Mouse (Mus musculus): ENCODE data around the gene Rbks. TPM values are rescaled to one million over a fixed set of nuclear protein-coding genes. Genes with fewer than 3 reads are reported as not detected.

Rbks gene
- polyA plus RNA-seq (2012; rRNA removed), result 8.1 TPM in 2 replicates

DNA sequence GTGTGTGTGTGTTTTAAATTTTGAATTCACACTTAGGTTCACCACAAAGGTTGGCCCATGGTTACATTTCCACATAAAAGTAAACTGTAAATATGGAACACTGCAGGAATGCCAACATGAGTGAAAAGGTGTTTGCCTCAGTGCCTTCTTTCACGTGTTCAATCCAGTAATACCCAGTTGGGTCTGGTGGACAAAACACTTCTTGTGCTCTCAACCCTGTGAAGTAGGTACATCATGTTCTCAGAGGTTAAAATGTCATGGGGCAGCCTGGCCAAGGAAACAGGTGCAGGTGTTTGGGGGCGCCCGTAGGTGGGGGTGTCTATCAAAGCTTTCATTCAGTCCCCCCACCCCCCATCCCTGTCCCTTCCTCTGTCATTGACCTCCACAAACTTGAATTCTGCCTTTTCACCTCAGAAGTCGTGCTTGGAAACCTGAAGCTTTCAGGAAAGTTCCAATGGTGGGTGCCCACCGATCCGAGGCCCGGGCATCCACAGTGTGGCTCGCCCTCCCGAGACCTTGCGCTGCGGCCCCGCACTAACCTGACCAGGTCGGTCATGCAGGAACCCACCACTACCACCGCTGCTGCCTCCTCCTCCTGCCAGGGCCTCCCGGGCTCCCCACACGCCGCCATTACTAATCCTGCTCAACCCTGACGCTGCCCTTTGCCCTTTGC is at the start of gene Rbks:
Gene Rbks, minus strand, starts transcription at position 657 of the 673 bp plus-strand sequence.
- no peak for TF ChIP-seq CTCF (IDR thresholded peaks at IDR 0.05; ENCODE audit: borderline replicate concordance, control insufficient read depth, extremely low read depth, insufficient read depth, low read length, poor library complexity)
- no peak for TF ChIP-seq POLR2A (IDR thresholded peaks at IDR 0.05; ENCODE audit: control insufficient read depth, extremely low read depth, insufficient read depth, low read length, poor library complexity)
- peak within 1 kb of the TSS; percentile 65 for H3K4me3 ChIP-seq (ENCODE audit: control insufficient read depth, insufficient read depth, low read length)
- WGBS, result 5% methylated on average over 18 of the region's 18 CpGs
- no peak for DNase-seq
- no peaks in the 10 kb centered on the region for H3K27me3 ChIP-seq (ENCODE audit: control insufficient read depth, insufficient read depth, low read length)
- peaks cover 4% of the 10 kb centered on the region for H3K4me1 ChIP-seq (replicated peaks; ENCODE audit: control insufficient read depth, insufficient read depth, low read length)
- no peaks in the 10 kb centered on the region for H3K36me3 ChIP-seq (ENCODE audit: control insufficient read depth, insufficient read depth, low read length)
- H3K27ac ChIP-seq (ENCODE audit: control insufficient read depth, insufficient read depth, low read length), result peak within 1 kb of the TSS; percentile 89

DNA sequence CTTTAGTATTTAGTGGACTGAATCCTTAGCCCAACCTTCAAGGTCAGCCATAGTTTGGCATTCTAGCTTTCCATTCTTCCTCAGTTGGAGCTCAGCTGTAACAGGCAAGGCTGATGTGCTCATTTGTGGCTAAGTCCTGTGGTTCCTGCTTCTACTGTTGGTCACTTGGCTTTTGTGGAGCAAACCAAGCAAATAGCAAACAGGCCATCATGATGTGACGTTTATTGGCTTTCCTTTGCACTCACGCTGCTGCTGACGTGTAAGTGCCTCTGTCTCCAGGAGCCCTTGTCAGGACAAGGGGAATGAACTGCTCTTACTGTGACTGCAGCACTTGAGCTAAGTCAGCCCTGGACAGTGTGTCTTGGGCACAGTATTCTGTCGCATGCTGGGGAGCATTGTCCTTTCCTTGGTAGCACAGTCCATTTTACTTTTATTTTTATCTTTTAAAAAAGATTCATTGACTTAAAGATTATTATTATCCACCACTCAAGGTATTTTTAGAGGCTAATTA is 45.1 kb upstream of the Rbks start:
- H3K27me3 ChIP-seq (ENCODE audit: control insufficient read depth, insufficient read depth, low read length), result no peaks in the 10 kb centered on the region
- 92% methylated on average over 4 of the region's 4 CpGs for WGBS
- TF ChIP-seq POLR2A (IDR thresholded peaks at IDR 0.05; ENCODE audit: control insufficient read depth, extremely low read depth, insufficient read depth, low read length, poor library complexity) (no peak), CTCF (IDR thresholded peaks at IDR 0.05; ENCODE audit: borderline replicate concordance, control insufficient read depth, extremely low read depth, insufficient read depth, low read length, poor library complexity) (no peak)
- no peak overlapping the region for H3K4me3 ChIP-seq (ENCODE audit: control insufficient read depth, insufficient read depth, low read length)
- no peaks in the 10 kb centered on the region for H3K36me3 ChIP-seq (ENCODE audit: control insufficient read depth, insufficient read depth, low read length)
- no peak overlapping the region for H3K27ac ChIP-seq (ENCODE audit: control insufficient read depth, insufficient read depth, low read length)
- H3K4me1 ChIP-seq (replicated peaks; ENCODE audit: control insufficient read depth, insufficient read depth, low read length), result no peaks in the 10 kb centered on the region; the same call in 1 of the 2 replicates
- DNase-seq, result no peak

DNA sequence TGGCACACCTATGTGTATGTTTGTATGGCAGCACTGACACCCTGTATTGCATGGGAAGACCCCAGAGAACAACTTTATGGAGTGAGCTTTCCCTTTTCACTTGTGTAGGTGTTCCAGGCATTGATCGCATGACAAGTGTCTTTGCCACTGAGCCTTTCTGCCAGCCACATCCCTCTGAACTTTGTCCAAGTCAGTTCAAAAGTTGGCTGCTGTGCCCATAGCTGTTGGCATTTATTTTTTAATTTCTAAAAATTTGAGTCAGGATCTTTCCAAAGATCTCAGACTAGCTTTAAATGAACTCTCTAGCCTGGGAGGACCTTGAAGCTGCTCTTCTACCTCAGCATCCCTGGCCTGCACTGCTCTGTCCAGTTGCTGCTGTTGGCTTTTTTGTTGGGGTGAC is 44.5 kb upstream of the Rbks start:
- no peaks in the 10 kb centered on the region; the same call in 1 of the 2 replicates for H3K4me1 ChIP-seq (replicated peaks; ENCODE audit: control insufficient read depth, insufficient read depth, low read length)
- no peaks in the 10 kb centered on the region for H3K36me3 ChIP-seq (ENCODE audit: control insufficient read depth, insufficient read depth, low read length)
- H3K27me3 ChIP-seq (ENCODE audit: control insufficient read depth, insufficient read depth, low read length), result no peaks in the 10 kb centered on the region
- no peak overlapping the region for H3K27ac ChIP-seq (ENCODE audit: control insufficient read depth, insufficient read depth, low read length)
- no peak for DNase-seq
- no peak for TF ChIP-seq CTCF (IDR thresholded peaks at IDR 0.05; ENCODE audit: borderline replicate concordance, control insufficient read depth, extremely low read depth, insufficient read depth, low read length, poor library complexity)
- no peak for TF ChIP-seq POLR2A (IDR thresholded peaks at IDR 0.05; ENCODE audit: control insufficient read depth, extremely low read depth, insufficient read depth, low read length, poor library complexity)
- no peak overlapping the region for H3K4me3 ChIP-seq (ENCODE audit: control insufficient read depth, insufficient read depth, low read length)
- WGBS, result 92% methylated on average over 1 of the region's 1 CpGs

DNA sequence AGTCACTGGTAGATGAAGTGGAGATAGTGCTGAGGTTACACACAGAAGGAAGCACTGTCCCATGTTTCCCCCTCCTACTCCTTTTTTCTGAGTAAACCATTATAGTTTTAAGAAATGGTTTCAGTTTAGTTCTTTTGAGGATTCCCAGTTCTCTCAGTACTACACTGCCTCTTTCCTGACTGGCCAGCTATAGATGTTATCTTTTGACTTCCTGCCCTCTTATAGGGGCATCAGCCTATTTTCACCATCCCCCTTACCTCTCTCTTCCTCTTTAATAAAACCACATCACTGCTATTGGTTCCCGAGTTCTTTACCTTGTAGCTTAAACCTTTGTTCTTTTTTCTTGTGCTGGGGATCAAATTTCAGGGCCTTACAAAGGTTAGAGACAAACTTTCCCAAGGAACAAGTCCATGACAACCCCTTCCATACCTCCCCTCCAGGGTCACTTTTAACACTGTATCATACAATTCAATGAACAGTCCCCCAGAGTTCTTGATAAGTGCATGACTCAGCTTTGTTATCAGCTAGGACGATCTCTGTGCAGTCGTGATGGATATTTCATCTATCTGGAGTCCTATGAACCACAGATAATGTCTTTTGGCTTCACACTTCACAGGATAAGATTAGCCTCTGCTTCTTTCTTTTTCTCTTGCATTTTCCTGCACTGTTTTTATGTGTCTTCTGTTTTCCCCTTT is 35.4 kb upstream of the Rbks start:
- no peak overlapping the region for H3K4me3 ChIP-seq (ENCODE audit: control insufficient read depth, insufficient read depth, low read length)
- 9% methylated on average over 3 of the region's 3 CpGs for WGBS

GRCm38 (mm10) chr5:31727456-31727855 is 30.0 kb upstream of the Rbks start:
- TF ChIP-seq CTCF (IDR thresholded peaks at IDR 0.05; ENCODE audit: borderline replicate concordance, control insufficient read depth, extremely low read depth, insufficient read depth, low read length, poor library complexity) (no peak), POLR2A (IDR thresholded peaks at IDR 0.05; ENCODE audit: control insufficient read depth, extremely low read depth, insufficient read depth, low read length, poor library complexity) (no peak)

More for the DNA sequence above, 35.4 kb upstream of the Rbks start:
- no peak for DNase-seq
- Histone ChIP-seq H3K27ac (ENCODE audit: control insufficient read depth, insufficient read depth, low read length) (no peak overlapping the region), H3K27me3 (ENCODE audit: control insufficient read depth, insufficient read depth, low read length) (no peaks in the 10 kb centered on the region), H3K4me1 (replicated peaks; ENCODE audit: control insufficient read depth, insufficient read depth, low read length) (no peaks in the 10 kb centered on the region), H3K36me3 (ENCODE audit: control insufficient read depth, insufficient read depth, low read length) (no peaks in the 10 kb centered on the region)
- TF ChIP-seq POLR2A (IDR thresholded peaks at IDR 0.05; ENCODE audit: control insufficient read depth, extremely low read depth, insufficient read depth, low read length, poor library complexity), result no peak
- TF ChIP-seq CTCF (IDR thresholded peaks at IDR 0.05; ENCODE audit: borderline replicate concordance, control insufficient read depth, extremely low read depth, insufficient read depth, low read length, poor library complexity), result no peak

DNA sequence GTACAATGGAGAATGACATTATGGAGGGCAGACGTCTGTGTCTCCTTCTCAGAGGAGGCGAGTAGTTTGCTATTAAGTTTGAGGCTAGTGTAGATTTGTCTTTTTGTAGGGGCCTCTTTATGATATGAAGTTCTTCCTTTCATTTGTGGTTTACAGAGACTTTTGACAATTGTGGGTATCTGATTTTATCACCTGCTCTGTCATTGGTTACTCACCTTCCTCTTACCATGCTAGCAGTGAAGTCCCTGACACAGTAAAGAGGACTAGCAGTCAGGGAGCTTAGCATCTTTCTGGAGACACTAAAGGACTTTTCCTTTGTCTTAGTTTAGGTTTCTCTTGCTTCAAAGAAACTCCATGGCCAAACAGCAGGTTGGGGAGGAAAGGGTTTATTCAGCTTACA is 28.5 kb upstream of the Rbks start:
- no peaks in the 10 kb centered on the region for H3K36me3 ChIP-seq (ENCODE audit: control insufficient read depth, insufficient read depth, low read length)
- no peak for TF ChIP-seq POLR2A (IDR thresholded peaks at IDR 0.05; ENCODE audit: control insufficient read depth, extremely low read depth, insufficient read depth, low read length, poor library complexity)
- TF ChIP-seq CTCF (IDR thresholded peaks at IDR 0.05; ENCODE audit: borderline replicate concordance, control insufficient read depth, extremely low read depth, insufficient read depth, low read length, poor library complexity), result no peak
- H3K27ac ChIP-seq (ENCODE audit: control insufficient read depth, insufficient read depth, low read length), result no peak overlapping the region
- DNase-seq, result no peak
- H3K4me1 ChIP-seq (replicated peaks; ENCODE audit: control insufficient read depth, insufficient read depth, low read length), result no peaks in the 10 kb centered on the region; the same call in 1 of the 2 replicates
- no peaks in the 10 kb centered on the region for H3K27me3 ChIP-seq (ENCODE audit: control insufficient read depth, insufficient read depth, low read length)
- H3K4me3 ChIP-seq (ENCODE audit: control insufficient read depth, insufficient read depth, low read length), result no peak overlapping the region
- WGBS, result 20% methylated on average over 2 of the region's 2 CpGs

More at GRCm38 (mm10) chr5:31727456-31727855, 30.0 kb upstream of the Rbks start:
- no peak overlapping the region for H3K4me3 ChIP-seq (ENCODE audit: control insufficient read depth, insufficient read depth, low read length)
- no peaks in the 10 kb centered on the region; the same call in 1 of the 2 replicates for H3K4me1 ChIP-seq (replicated peaks; ENCODE audit: control insufficient read depth, insufficient read depth, low read length)
- no peaks in the 10 kb centered on the region for H3K36me3 ChIP-seq (ENCODE audit: control insufficient read depth, insufficient read depth, low read length)
- 87% methylated on average over 5 of the region's 5 CpGs for WGBS
- no peak overlapping the region for H3K27ac ChIP-seq (ENCODE audit: control insufficient read depth, insufficient read depth, low read length)
- DNase-seq, result no peak
- H3K27me3 ChIP-seq (ENCODE audit: control insufficient read depth, insufficient read depth, low read length), result no peaks in the 10 kb centered on the region

All from thymus, adult 2 months (tissue).